Mouse (Mus musculus): Measurements from ENCODE around the gene Tcea3. TPM values are rescaled to one million over a fixed set of nuclear protein-coding genes. Genes with fewer than 3 reads are reported as not detected.

The Tcea3 gene
- total and polyA plus RNA-seq, 3 experiments = 0.55 TPM; not detected in 2

- DNase-seq (ENCODE audit: low spot score) (no peak), ATAC-seq (ENCODE audit: extremely low read depth, insufficient number of reproducible peaks, low FRiP score, poor library complexity, severe bottlenecking) (no peak)
- TF ChIP-seq POLR2AphosphoS5 (IDR thresholded peaks at IDR 0.05; ENCODE audit: insufficient replicate concordance, low read depth, low read length) = no peak
- TF ChIP-seq GATA2 (IDR thresholded peaks at IDR 0.05; ENCODE audit: borderline replicate concordance, low read depth, low read length) = no peak
- TF ChIP-seq GATA1 (IDR thresholded peaks at IDR 0.05; ENCODE audit: borderline replicate concordance, low read length) = no peak
- TF ChIP-seq TAL1 (conservative IDR thresholded peaks at IDR 0.05; ENCODE audit: low read depth, low read length) = no peak
- TF ChIP-seq CTCF (IDR thresholded peaks at IDR 0.05; ENCODE audit: low read depth, low read length) = no peak
- H3K9me3 ChIP-seq (replicated peaks) = no peaks in the 10 kb centered on the region
- peaks cover 48% of the 10 kb centered on the region for H3K27me3 ChIP-seq (ENCODE audit: insufficient read depth, low read length)
- H3K4me3 ChIP-seq (ENCODE audit: low read depth, low read length) = no peak overlapping the region
- no peaks in the 10 kb centered on the region for H3K36me3 ChIP-seq (replicated peaks)
- no peaks in the 10 kb centered on the region for H3K4me1 ChIP-seq (ENCODE audit: insufficient read depth, low read depth, low read length)
Observed at GRCm38 (mm10) chr4:136218595-136219214, 28.8 kb upstream of the Tcea3 start.

GRCm38 (mm10) chr4:136220133-136220775, 27.3 kb upstream of the Tcea3 start:
- no peak for ATAC-seq (ENCODE audit: extremely low read depth, insufficient number of reproducible peaks, low FRiP score, poor library complexity, severe bottlenecking)
- H3K4me3 ChIP-seq (ENCODE audit: low read depth, low read length) = no peak overlapping the region
- DNase-seq (ENCODE audit: low spot score) = no peak
- no peaks in the 10 kb centered on the region for H3K36me3 ChIP-seq (replicated peaks)
- TF ChIP-seq GATA2 (IDR thresholded peaks at IDR 0.05; ENCODE audit: borderline replicate concordance, low read depth, low read length) (no peak), POLR2AphosphoS5 (IDR thresholded peaks at IDR 0.05; ENCODE audit: insufficient replicate concordance, low read depth, low read length) (no peak), CTCF (IDR thresholded peaks at IDR 0.05; ENCODE audit: low read depth, low read length) (no peak), GATA1 (IDR thresholded peaks at IDR 0.05; ENCODE audit: borderline replicate concordance, low read length) (no peak), TAL1 (conservative IDR thresholded peaks at IDR 0.05; ENCODE audit: low read depth, low read length) (no peak)
- H3K4me1 ChIP-seq (ENCODE audit: insufficient read depth, low read depth, low read length) = no peaks in the 10 kb centered on the region
- peaks cover 44% of the 10 kb centered on the region for H3K27me3 ChIP-seq (ENCODE audit: insufficient read depth, low read length)
- H3K9me3 ChIP-seq (replicated peaks) = no peaks in the 10 kb centered on the region

GRCm38 (mm10) chr4:136223549-136224239, 23.8 kb upstream of the Tcea3 start:
- DNase-seq (ENCODE audit: low spot score) = no peak
- Histone ChIP-seq H3K9me3 (replicated peaks) (no peaks in the 10 kb centered on the region), H3K4me1 (ENCODE audit: insufficient read depth, low read depth, low read length) (no peaks in the 10 kb centered on the region), H3K27me3 (ENCODE audit: insufficient read depth, low read length) (peaks cover 40% of the 10 kb centered on the region), H3K36me3 (replicated peaks) (no peaks in the 10 kb centered on the region), H3K4me3 (ENCODE audit: low read depth, low read length) (no peak overlapping the region)
- no peak for ATAC-seq (ENCODE audit: extremely low read depth, insufficient number of reproducible peaks, low FRiP score, poor library complexity, severe bottlenecking)
- TF ChIP-seq TAL1 (conservative IDR thresholded peaks at IDR 0.05; ENCODE audit: low read depth, low read length) (no peak), POLR2AphosphoS5 (IDR thresholded peaks at IDR 0.05; ENCODE audit: insufficient replicate concordance, low read depth, low read length) (no peak), GATA1 (IDR thresholded peaks at IDR 0.05; ENCODE audit: borderline replicate concordance, low read length) (no peak), GATA2 (IDR thresholded peaks at IDR 0.05; ENCODE audit: borderline replicate concordance, low read depth, low read length) (no peak), CTCF (IDR thresholded peaks at IDR 0.05; ENCODE audit: low read depth, low read length) (no peak)

- Histone ChIP-seq H3K9me3 (replicated peaks) (no peaks in the 10 kb centered on the region), H3K36me3 (replicated peaks) (no peaks in the 10 kb centered on the region), H3K4me3 (ENCODE audit: low read depth, low read length) (no peak overlapping the region), H3K27me3 (ENCODE audit: insufficient read depth, low read length) (peaks cover 35% of the 10 kb centered on the region), H3K4me1 (ENCODE audit: insufficient read depth, low read depth, low read length) (no peaks in the 10 kb centered on the region)
- TF ChIP-seq CTCF (IDR thresholded peaks at IDR 0.05; ENCODE audit: low read depth, low read length) = no peak
- no peak for TF ChIP-seq POLR2AphosphoS5 (IDR thresholded peaks at IDR 0.05; ENCODE audit: insufficient replicate concordance, low read depth, low read length)
- no peak for TF ChIP-seq TAL1 (conservative IDR thresholded peaks at IDR 0.05; ENCODE audit: low read depth, low read length)
- no peak for TF ChIP-seq GATA1 (IDR thresholded peaks at IDR 0.05; ENCODE audit: borderline replicate concordance, low read length)
- DNase-seq (ENCODE audit: low spot score) = no peak
- ATAC-seq (ENCODE audit: extremely low read depth, insufficient number of reproducible peaks, low FRiP score, poor library complexity, severe bottlenecking) = no peak
Observed at GRCm38 (mm10) chr4:136224240-136224559, 23.3 kb upstream of the Tcea3 start.

- H3K27me3 ChIP-seq (ENCODE audit: insufficient read depth, low read length) = peaks cover 30% of the 10 kb centered on the region
- no peaks in the 10 kb centered on the region for H3K9me3 ChIP-seq (replicated peaks)
- DNase-seq (ENCODE audit: low spot score) (no peak), ATAC-seq (ENCODE audit: extremely low read depth, insufficient number of reproducible peaks, low FRiP score, poor library complexity, severe bottlenecking) (no peak)
- no peak for TF ChIP-seq POLR2AphosphoS5 (IDR thresholded peaks at IDR 0.05; ENCODE audit: insufficient replicate concordance, low read depth, low read length)
- no peak for TF ChIP-seq GATA2 (IDR thresholded peaks at IDR 0.05; ENCODE audit: borderline replicate concordance, low read depth, low read length)
- no peak for TF ChIP-seq TAL1 (conservative IDR thresholded peaks at IDR 0.05; ENCODE audit: low read depth, low read length)
- no peak for TF ChIP-seq CTCF (IDR thresholded peaks at IDR 0.05; ENCODE audit: low read depth, low read length)
- no peak for TF ChIP-seq GATA1 (IDR thresholded peaks at IDR 0.05; ENCODE audit: borderline replicate concordance, low read length)
- no peaks in the 10 kb centered on the region for H3K36me3 ChIP-seq (replicated peaks)
- H3K4me1 ChIP-seq (ENCODE audit: insufficient read depth, low read depth, low read length) = no peaks in the 10 kb centered on the region
- no peak overlapping the region for H3K4me3 ChIP-seq (ENCODE audit: low read depth, low read length)
Observed at GRCm38 (mm10) chr4:136224677-136225460, 22.7 kb upstream of the Tcea3 start.

GRCm38 (mm10) chr4:136227408-136227807, 20.1 kb upstream of the Tcea3 start:
- no peaks in the 10 kb centered on the region for H3K36me3 ChIP-seq (replicated peaks)
- H3K4me1 ChIP-seq (ENCODE audit: insufficient read depth, low read depth, low read length) = no peaks in the 10 kb centered on the region
- no peak for DNase-seq (ENCODE audit: low spot score)
- peaks cover 19% of the 10 kb centered on the region for H3K27me3 ChIP-seq (ENCODE audit: insufficient read depth, low read length)
- H3K9me3 ChIP-seq (replicated peaks) = no peaks in the 10 kb centered on the region
- ATAC-seq (ENCODE audit: extremely low read depth, insufficient number of reproducible peaks, low FRiP score, poor library complexity, severe bottlenecking) = no peak
- TF ChIP-seq TAL1 (conservative IDR thresholded peaks at IDR 0.05; ENCODE audit: low read depth, low read length) (no peak), GATA2 (IDR thresholded peaks at IDR 0.05; ENCODE audit: borderline replicate concordance, low read depth, low read length) (no peak), CTCF (IDR thresholded peaks at IDR 0.05; ENCODE audit: low read depth, low read length) (no peak), GATA1 (IDR thresholded peaks at IDR 0.05; ENCODE audit: borderline replicate concordance, low read length) (no peak), POLR2AphosphoS5 (IDR thresholded peaks at IDR 0.05; ENCODE audit: insufficient replicate concordance, low read depth, low read length) (no peak)
- H3K4me3 ChIP-seq (ENCODE audit: low read depth, low read length) = no peak overlapping the region
